In genomic region chr14:48371766-48372165, GRCm38 (mm10) we compare ENCODE assay signal across 9 mouse cellular contexts.
DNase-seq lines count a peak whose midpoint lies in the region; ATAC-seq and TF ChIP-seq lines count a peak whose summit lies in the region.
"Had no signal": no experiment of that assay in that cellular context is flagged by ENCODE, and none has a peak within 500 bp of the region (broad histone marks: within the 10 kb centered on the region; RNA-seq: fewer than 3 reads in every experiment).

No protein-coding gene starts in this region.

- peak; percentile 73 for TF ChIP-seq CTCF in intestine, postnatal 0 days (IDR thresholded peaks at IDR 0.05; ENCODE audit: low read depth)
- peak; percentile 53 for TF ChIP-seq CTCF in Patski (IDR thresholded peaks at IDR 0.05)
- TF ChIP-seq CTCF in thymus, adult 2 months (IDR thresholded peaks at IDR 0.05; ENCODE audit: borderline replicate concordance, control insufficient read depth, extremely low read depth, insufficient read depth, low read length, poor library complexity), result no peak

- H3K4me3 ChIP-seq in intestine, postnatal 0 days (ENCODE audit: low read depth, low read length), result no peak overlapping the region
- H3K4me3 ChIP-seq in intestine, embryonic 15.5 days (replicated peaks), result no peak overlapping the region
- H3K4me3 ChIP-seq in forebrain, embryonic 10.5 days, result no peak overlapping the region
- H3K4me3 ChIP-seq in midbrain, embryonic 12.5 days, result no peak overlapping the region
- no peak overlapping the region for H3K4me3 ChIP-seq in thymus, adult 2 months (ENCODE audit: control insufficient read depth, insufficient read depth, low read length)
- H3K4me3 ChIP-seq: liver, embryonic 13.5 days had no signal

- no peak for TF ChIP-seq POLR2A in thymus, adult 2 months (IDR thresholded peaks at IDR 0.05; ENCODE audit: control insufficient read depth, extremely low read depth, insufficient read depth, low read length, poor library complexity)

- no peak for ATAC-seq in intestine, postnatal 0 days
- no peak for ATAC-seq in intestine, embryonic 15.5 days
- ATAC-seq in Patski, result peak; percentile 35
- peak; percentile 81 for ATAC-seq in midbrain, embryonic 12.5 days (ENCODE audit: low FRiP score, low read depth)

- no peaks in the 10 kb centered on the region for H3K27me3 ChIP-seq in intestine, postnatal 0 days (replicated peaks; ENCODE audit: control insufficient read depth, insufficient read depth, low read length)
- H3K27me3 ChIP-seq in intestine, embryonic 15.5 days (replicated peaks), result 0 out of 2 replicates have a peak, but pooled peaks cover 3% of the 10 kb centered on the region
- peaks cover 16% of the 10 kb centered on the region for H3K27me3 ChIP-seq in Patski
- H3K27me3 ChIP-seq in forebrain, embryonic 10.5 days (ENCODE audit: poor library complexity, severe bottlenecking), result peaks cover 20% of the 10 kb centered on the region; the same call in 1 of the 2 replicates
- H3K27me3 ChIP-seq in midbrain, embryonic 12.5 days, result no peaks in the 10 kb centered on the region; the same call in 1 of the 2 replicates
- H3K27me3 ChIP-seq in thymus, adult 2 months (ENCODE audit: control insufficient read depth, insufficient read depth, low read length), result no peaks in the 10 kb centered on the region
- H3K27me3 ChIP-seq: liver, embryonic 13.5 days had no signal

- CTCF ChIA-PET in Patski (lab: Charles Lee), result interaction anchor here (1.1 kb wide), 2 partner anchors 9 to 117 kb away, joined by 3 read pairs; no protein-coding TSS in a partner anchor

- POLR2A ChIA-PET in Patski (lab: Charles Lee), result no interaction called here

- H3K4me1 ChIP-seq in intestine, postnatal 0 days (replicated peaks; ENCODE audit: control insufficient read depth, insufficient read depth, low read length), result no peaks in the 10 kb centered on the region
- H3K4me1 ChIP-seq in intestine, embryonic 15.5 days (replicated peaks), result no peaks in the 10 kb centered on the region
- H3K4me1 ChIP-seq in forebrain, embryonic 10.5 days, result peaks cover 14% of the 10 kb centered on the region
- H3K4me1 ChIP-seq in midbrain, embryonic 12.5 days, result peaks cover 5% of the 10 kb centered on the region; the same call in 1 of the 2 replicates
- peaks cover 7% of the 10 kb centered on the region for H3K4me1 ChIP-seq in thymus, adult 2 months (replicated peaks; ENCODE audit: control insufficient read depth, insufficient read depth, low read length)
- H3K4me1 ChIP-seq: liver, embryonic 13.5 days had no signal

- WGBS in intestine, postnatal 0 days, result 51% methylated on average over 5 of the region's 5 CpGs
- 61% methylated on average over 5 of the region's 5 CpGs for WGBS in intestine, embryonic 15.5 days
- 59% methylated on average over 5 of the region's 5 CpGs for WGBS in forebrain, embryonic 10.5 days
- 46% methylated on average over 5 of the region's 5 CpGs for WGBS in midbrain, embryonic 12.5 days
- 73% methylated on average over 5 of the region's 5 CpGs for WGBS in thymus, adult 2 months

- DNase-seq in Patski (ENCODE audit: low read depth, low spot score), result no peak
- DNase-seq in forebrain, embryonic 10.5 days (ENCODE audit: extremely low spot score, low spot score), result peak; percentile 42
- DNase-seq in layer of hippocampus, postnatal 14 days (ENCODE audit: low spot score in 2 of 2), result peak; percentile 47 to 68
- DNase-seq in thymus, adult 2 months, result peak; percentile 21
- DNase-seq in urinary bladder, postnatal 14 days (ENCODE audit: low spot score), result no peak
- DNase-seq: liver, embryonic 13.5 days had no signal

- no peak overlapping the region for H3K27ac ChIP-seq in intestine, postnatal 0 days (ENCODE audit: low read depth, low read length)
- H3K27ac ChIP-seq in intestine, embryonic 15.5 days, result no peak overlapping the region
- H3K27ac ChIP-seq in forebrain, embryonic 10.5 days, result no peak overlapping the region
- no peak overlapping the region for H3K27ac ChIP-seq in midbrain, embryonic 12.5 days (replicated peaks)
- no peak overlapping the region for H3K27ac ChIP-seq in thymus, adult 2 months (ENCODE audit: control insufficient read depth, insufficient read depth, low read length)
- H3K27ac ChIP-seq: liver, embryonic 13.5 days had no signal

- no peaks in the 10 kb centered on the region for H3K36me3 ChIP-seq in intestine, postnatal 0 days (ENCODE audit: control insufficient read depth, insufficient read depth)
- no peaks in the 10 kb centered on the region for H3K36me3 ChIP-seq in intestine, embryonic 15.5 days
- H3K36me3 ChIP-seq in forebrain, embryonic 10.5 days (replicated peaks), result no peaks in the 10 kb centered on the region
- H3K36me3 ChIP-seq in midbrain, embryonic 12.5 days, result no peaks in the 10 kb centered on the region
- H3K36me3 ChIP-seq in thymus, adult 2 months (ENCODE audit: control insufficient read depth, insufficient read depth, low read length), result no peaks in the 10 kb centered on the region
- H3K36me3 ChIP-seq: liver, embryonic 13.5 days had no signal

- in situ Hi-C loops in Patski (cut with MboI; ENCODE audit: low pct_unique_long_range_greater_than_20kb), result loop anchor here (5.0 kb wide), 2 partner anchors 121 to 746 kb away; no protein-coding TSS in a partner anchor

- H3K9ac ChIP-seq in intestine, postnatal 0 days (ENCODE audit: low read depth, low read length), result no peak overlapping the region
- H3K9ac ChIP-seq in intestine, embryonic 15.5 days, result no peak overlapping the region
- no peak overlapping the region for H3K9ac ChIP-seq in midbrain, embryonic 12.5 days (replicated peaks)
- H3K9ac ChIP-seq: liver, embryonic 13.5 days had no signal

- H3K4me2 ChIP-seq in intestine, postnatal 0 days (replicated peaks; ENCODE audit: low read depth), result no peak overlapping the region
- no peak overlapping the region for H3K4me2 ChIP-seq in intestine, embryonic 15.5 days (replicated peaks)
- H3K4me2 ChIP-seq in midbrain, embryonic 12.5 days (replicated peaks), result no peak overlapping the region
- H3K4me2 ChIP-seq: liver, embryonic 13.5 days had no signal

- H3K9me3 ChIP-seq in intestine, postnatal 0 days (ENCODE audit: control insufficient read depth), result no peaks in the 10 kb centered on the region
- H3K9me3 ChIP-seq in intestine, embryonic 15.5 days, result no peaks in the 10 kb centered on the region
- no peaks in the 10 kb centered on the region for H3K9me3 ChIP-seq in forebrain, embryonic 10.5 days
- no peaks in the 10 kb centered on the region for H3K9me3 ChIP-seq in midbrain, embryonic 12.5 days
- H3K9me3 ChIP-seq: liver, embryonic 13.5 days had no signal

Comparison
In these comparisons a context has a peak if more than half of its experiments do, and no peak if none do; other contexts are left out.
1. ATAC-seq: peak in Patski (single experiment) and midbrain, embryonic 12.5 days (single experiment); none in intestine, postnatal 0 days (single experiment) and intestine, embryonic 15.5 days (single experiment).
2. DNase-seq: peak in forebrain, embryonic 10.5 days (single experiment), layer of hippocampus, postnatal 14 days (2 of 2) and thymus, adult 2 months (single experiment); none in Patski (single experiment) and urinary bladder, postnatal 14 days (single experiment).